Mouse (Mus musculus) inflammation-experienced regulatory T-cells (primary cell): ENCODE data around the gene Gm21830. TPM values are rescaled to one million over a fixed set of nuclear protein-coding genes. Genes with fewer than 3 reads are reported as not detected.

Experiments
- polyA plus RNA-seq, 2 experiments: library from polyadenylated mRNA; unstranded; fragments of 100-300 nt; shearing (Covaris generic); gene quantifications; one replicate each; pipeline ENCODE4 v1.2.1; 2017

The Gm21830 gene
- not detected for polyA plus RNA-seq

DNA sequence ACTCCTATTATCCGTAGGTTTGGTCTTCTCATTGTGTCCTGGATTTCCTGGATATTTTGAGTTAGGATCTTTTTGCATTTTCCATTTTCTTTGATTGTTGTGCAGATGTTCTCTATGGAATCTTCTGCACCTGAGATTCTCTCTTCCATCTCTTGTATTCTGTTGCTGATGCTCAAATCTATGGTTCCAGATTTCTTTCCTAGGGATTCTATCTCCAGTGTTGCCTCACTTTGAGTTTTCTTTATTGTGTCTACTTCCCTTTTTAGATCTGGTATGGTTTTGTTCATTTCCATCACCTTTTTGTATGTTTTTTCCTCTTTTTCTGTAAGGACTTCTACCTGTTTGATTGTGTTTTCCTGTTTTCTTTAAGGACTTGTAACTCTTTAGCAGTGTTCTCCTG lies at the start of gene Gm21830:
Gene Gm21830 (plus strand): TSS at position 301 of the 400 bp plus-strand sequence.

DNA sequence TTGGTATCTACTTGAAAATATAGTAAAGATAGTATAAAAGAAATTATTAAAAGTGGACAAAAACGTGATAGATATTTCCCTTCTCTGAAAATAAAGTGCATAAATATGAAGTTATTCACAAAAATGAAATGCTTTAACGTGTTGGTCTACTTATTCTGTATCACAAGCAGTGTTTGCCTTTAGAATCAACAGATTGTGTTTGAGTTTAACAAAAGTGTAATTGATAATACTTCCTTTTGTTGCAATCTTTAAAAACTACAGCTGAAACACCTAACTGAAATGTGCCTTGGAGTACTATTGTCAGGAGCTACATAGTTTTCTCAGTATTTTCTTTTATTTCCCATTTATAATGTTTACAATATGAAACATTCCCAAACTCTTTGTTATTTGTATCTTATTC lies 19.6 kb downstream of the Gm21830 start, which contains the start of gene Gm26727:
Gene Gm26727 (minus strand): TSS at position 101 of the 400 bp plus-strand sequence.

DNA sequence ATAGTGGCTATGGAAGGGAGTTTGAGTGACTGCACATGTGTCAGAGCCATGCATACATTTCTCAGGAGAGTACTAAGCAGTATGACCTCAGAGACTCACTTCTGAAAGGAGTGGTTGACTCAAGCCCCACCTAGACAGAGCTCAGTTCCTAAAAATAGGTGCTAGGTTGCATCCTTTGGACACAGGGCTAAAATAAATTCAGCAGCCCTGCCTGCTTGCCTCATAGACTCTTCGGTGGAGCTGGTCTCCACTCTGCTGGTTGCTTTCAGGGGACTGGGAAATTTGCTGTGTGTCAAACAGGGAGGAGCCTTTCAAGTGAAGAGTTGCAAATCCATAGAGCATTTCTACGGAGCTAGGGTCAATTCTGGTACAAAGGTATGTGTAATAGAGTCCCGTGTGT lies 32.3 kb downstream of the Gm21830 start, which contains the start of gene Xirp2:
Gene Xirp2 (plus strand): TSS at position 223 of the 400 bp plus-strand sequence.

Other genes starting within 250 kb of the Gm21830 start
- gene Gm26727, start 19.5 kb downstream of the Gm21830 start, polyA plus RNA-seq: not detected
- gene Xirp2, start 32.3 kb downstream of the Gm21830 start, polyA plus RNA-seq: under 1 TPM in 1 of 2 experiments, not detected in 1; 0.15 TPM
- 1 to 10 TPM; 1.1 to 1.8 TPM for gene B3galt1, start 152.1 kb downstream of the Gm21830 start, polyA plus RNA-seq